Mouse (Mus musculus): ENCODE results near the gene Cdc26. TPM values are rescaled to one million over a fixed set of nuclear protein-coding genes. Genes with fewer than 3 reads are reported as not detected.

Cdc26 gene
- polyA plus RNA-seq (2012; rRNA removed), result 38.3 and 38.5 TPM in 2 replicates

GRCm38 (mm10) chr4:62408601-62409282, at the start of gene Cdc26, which contains the start of gene Prpf4:
Gene Cdc26 (minus strand): TSS chr4:62408642.
Gene Prpf4 (plus strand): TSS chr4:62408797.

GRCm38 (mm10) chr4:62435081-62435480, 26.6 kb upstream of the Cdc26 start, which contains the start of gene Rnf183:
Gene Rnf183 (minus strand): TSS chr4:62435252.

GRCm38 (mm10) chr4:62360088-62360804, 48.2 kb downstream of the Cdc26 start, which contains the start of the genes Fkbp15 and Slc31a1:
Gene Fkbp15 (minus strand): TSS chr4:62360548.
Gene Slc31a1 (plus strand): TSS chr4:62360727.

Other genes starting within 250 kb of the Cdc26 start
- gene Zfp37, start 177.6 kb downstream of the Cdc26 start, polyA plus RNA-seq (2012; rRNA removed), result 0.35 and 0.43 TPM in 2 replicates
- gene Slc31a2, start 146.1 kb downstream of the Cdc26 start, polyA plus RNA-seq (2012; rRNA removed), result 10.7 and 13.0 TPM in 2 replicates
- gene Fkbp15, start 48.1 kb downstream of the Cdc26 start, polyA plus RNA-seq (2012; rRNA removed), result 12.3 and 14.7 TPM in 2 replicates
- 47.5 and 50.3 TPM in 2 replicates for gene Slc31a1, start 47.9 kb downstream of the Cdc26 start, polyA plus RNA-seq (2012; rRNA removed)
- 5.7 and 5.8 TPM in 2 replicates for gene Prpf4, start 155 bp upstream of the Cdc26 start, polyA plus RNA-seq (2012; rRNA removed)
- gene Rnf183, start 26.6 kb upstream of the Cdc26 start, polyA plus RNA-seq (2012; rRNA removed), result not detected in 2 replicates
- 0.37 and 0.41 TPM in 2 replicates for gene Wdr31, start 62.3 kb upstream of the Cdc26 start, polyA plus RNA-seq (2012; rRNA removed)
- 0.19 and 0.26 TPM in 2 replicates for gene Bspry, start 71.4 kb upstream of the Cdc26 start, polyA plus RNA-seq (2012; rRNA removed)
- gene Hdhd3, start 94.8 kb upstream of the Cdc26 start, polyA plus RNA-seq (2012; rRNA removed), result 11.5 and 12.4 TPM in 2 replicates
- gene Alad, start 111.3 kb upstream of the Cdc26 start, polyA plus RNA-seq (2012; rRNA removed), result 130 and 133 TPM in 2 replicates
- gene Pole3, start 116.4 kb upstream of the Cdc26 start, polyA plus RNA-seq (2012; rRNA removed), result 19.8 and 20.6 TPM in 2 replicates
- gene 4933430I17Rik, start 116.7 kb upstream of the Cdc26 start, polyA plus RNA-seq (2012; rRNA removed), result 0.06 and 0.09 TPM in 2 replicates
- 5.3 and 5.4 TPM in 2 replicates for gene Rgs3, start 151.2 kb upstream of the Cdc26 start, polyA plus RNA-seq (2012; rRNA removed)